Mouse (Mus musculus): ENCODE measurements around the gene Ilf3.

GRCm38 (mm10) chr9:21353373-21353686, 14.3 kb upstream of the Ilf3 start:
- no peak for TF ChIP-seq CTCF (IDR thresholded peaks at IDR 0.05; ENCODE audit: extremely low read depth, insufficient read length, insufficient replicate concordance, low read depth, low read length)
- TF ChIP-seq POLR2A (IDR thresholded peaks at IDR 0.05; ENCODE audit: low read depth, low read length), result no peak
